Mouse (Mus musculus) limb, embryonic 14.5 days (tissue): ENCODE measurements around the gene Prdm16. TPM values are rescaled to one million over a fixed set of nuclear protein-coding genes. Genes with fewer than 3 reads are reported as not detected.

Source experiments
- ATAC-seq: fragments of 200-750 bp; cut with Nextera tagmentation; 2 replicates; pipeline ENCODE4 v1.8.0; 2017; ENCODE audit warnings: low read depth, moderate number of reproducible peaks, moderate TSS enrichment; ENCODE audit not compliant: low FRiP score
- DNase-seq: peaks from one replicate; pipeline ENCODE4 v3.0.0-alpha.2; 2015; ENCODE audit warnings: low spot score
- H3K27ac ChIP-seq: fragments of 300-500 bp; sonication (generic); replicated peaks from 2 replicates; pipeline ENCODE4 v1.5.1; 2014; ENCODE audit warnings: low read depth, mild to moderate bottlenecking, low read length, moderate library complexity, mixed read lengths
- H3K27me3 ChIP-seq: fragments of 300-500 bp; sonication (generic); 2 replicates; pipeline ENCODE4 v1.6.1; 2014; ENCODE audit warnings: low read length, mixed read lengths; ENCODE audit not compliant: control insufficient read depth, insufficient read depth
- H3K36me3 ChIP-seq: fragments of 300-500 bp; sonication (generic); 2 replicates; pipeline ENCODE4 v1.6.1; 2014; ENCODE audit warnings: mild to moderate bottlenecking, low read length, moderate library complexity, mixed read lengths; ENCODE audit not compliant: control insufficient read depth, insufficient read depth
- H3K4me1 ChIP-seq: fragments of 300-500 bp; sonication (generic); 2 replicates; pipeline ENCODE4 v1.6.1; 2014; ENCODE audit warnings: antibody characterized with exemption, low read length, mixed read lengths; ENCODE audit not compliant: control insufficient read depth, insufficient read depth
- H3K4me2 ChIP-seq: fragments of 300-500 bp; sonication (generic); replicated peaks from 2 replicates; pipeline ENCODE4 v1.6.1; 2014; ENCODE audit warnings: low read depth, mild to moderate bottlenecking, low read length, moderate library complexity; ENCODE audit not compliant: severe bottlenecking
- H3K4me3 ChIP-seq: fragments of 300-500 bp; sonication (generic); replicated peaks from 2 replicates; pipeline ENCODE4 v1.5.1; 2014; ENCODE audit warnings: low read length
- H3K9ac ChIP-seq: fragments of 300-500 bp; sonication (generic); 2 replicates; pipeline ENCODE4 v1.6.1; 2014; ENCODE audit warnings: mild to moderate bottlenecking, low read depth, low read length, moderate library complexity; ENCODE audit not compliant: severe bottlenecking
- H3K9me3 ChIP-seq: fragments of 300-500 bp; sonication (generic); 2 replicates; pipeline ENCODE4 v1.6.1; 2016; ENCODE audit warnings: low read length; ENCODE audit not compliant: control insufficient read depth
- POLR2A ChIP-seq: fragments of 200-500 bp; IDR thresholded peaks from 2 replicates; pipeline ENCODE4 v1.8.0; 2012; ENCODE audit warnings: inconsistent platforms, mild to moderate bottlenecking, moderate library complexity, borderline replicate concordance; ENCODE audit not compliant: insufficient read depth, insufficient read length; ENCODE audit errors: extremely low read depth
- WGBS: fragments of 180-500 bp; shearing (Covaris S2); extraction: QIAGEN DNeasy Blood & Tissue Kit; methylation state at CpG from one replicate; pipeline ENCODE4 v1.1.7; 2014; 5-methylcytosine and 5-hydroxymethylcytosine counted together
- polyA plus RNA-seq, 2 experiments: library from polyadenylated mRNA; depleted of rRNA in 1 of 2; stranded (reverse) in 1 of 2; unstranded in 1 of 2; fragments of >200 nt; fragmentation: Nextera tagmentation in 1 of 2; extraction: Ambion mirVana in 1 of 2; gene quantifications; 2 replicates each; pipeline versions ENCODE4 v1.2.1 to v1.2.3; 2012 to 2014

Prdm16 gene
- polyA plus RNA-seq, 2 experiments, result 11.7 to 25.6 TPM

GRCm38 (mm10) chr4:154521881-154522676 lies 114.6 kb downstream of the Prdm16 start:
- Histone ChIP-seq H3K36me3 (0 out of 2 replicates have a peak, but pooled peaks cover 7% of the 10 kb centered on the region), H3K4me1 (peaks cover 8% of the 10 kb centered on the region; the same call in 1 of the 2 replicates), H3K9me3 (no peaks in the 10 kb centered on the region), H3K4me2 (no peak overlapping the region), H3K27ac (no peak overlapping the region), H3K9ac (no peak overlapping the region), H3K27me3 (no peaks in the 10 kb centered on the region), H3K4me3 (no peak overlapping the region)
- DNase-seq (no peak), ATAC-seq (no peak)
- 90% methylated on average over 7 of the region's 7 CpGs for WGBS
- no peak for TF ChIP-seq POLR2A

GRCm38 (mm10) chr4:154519470-154520037 lies 117.1 kb downstream of the Prdm16 start:
- TF ChIP-seq POLR2A, result no peak
- ATAC-seq, result no peak

GRCm38 (mm10) chr4:154517991-154518390 lies 118.7 kb downstream of the Prdm16 start:
- no peaks in the 10 kb centered on the region; the same call in 1 of the 2 replicates for H3K4me1 ChIP-seq
- ATAC-seq (no peak), DNase-seq (no peak)
- H3K9me3 ChIP-seq, result no peaks in the 10 kb centered on the region
- TF ChIP-seq POLR2A, result no peak
- H3K27me3 ChIP-seq, result no peaks in the 10 kb centered on the region
- 0 out of 2 replicates have a peak, but pooled peaks cover 7% of the 10 kb centered on the region for H3K36me3 ChIP-seq
- H3K27ac ChIP-seq, result no peak overlapping the region
- WGBS, result 83% methylated on average over 7 of the region's 7 CpGs
- H3K4me2 ChIP-seq, result no peak overlapping the region
- no peak overlapping the region for H3K4me3 ChIP-seq
- no peak overlapping the region for H3K9ac ChIP-seq

More at GRCm38 (mm10) chr4:154519470-154520037, 117.1 kb downstream of the Prdm16 start:
- 81% methylated on average over 16 of the region's 16 CpGs for WGBS
- H3K4me1 ChIP-seq, result no peaks in the 10 kb centered on the region
- no peaks in the 10 kb centered on the region for H3K9me3 ChIP-seq
- DNase-seq, result no peak
- H3K36me3 ChIP-seq, result 0 out of 2 replicates have a peak, but pooled peaks cover 7% of the 10 kb centered on the region
- H3K9ac ChIP-seq, result no peak overlapping the region
- no peak overlapping the region for H3K27ac ChIP-seq
- no peaks in the 10 kb centered on the region for H3K27me3 ChIP-seq
- no peak overlapping the region for H3K4me3 ChIP-seq
- H3K4me2 ChIP-seq, result no peak overlapping the region

- Histone ChIP-seq H3K36me3 (0 out of 2 replicates have a peak, but pooled peaks cover 7% of the 10 kb centered on the region), H3K27me3 (no peaks in the 10 kb centered on the region), H3K9ac (no peak overlapping the region), H3K27ac (no peak overlapping the region), H3K9me3 (no peaks in the 10 kb centered on the region), H3K4me2 (no peak overlapping the region), H3K4me1 (peaks cover 8% of the 10 kb centered on the region), H3K4me3 (no peak overlapping the region)
- WGBS, result 54% methylated on average over 8 of the region's 8 CpGs
- no peak for ATAC-seq
- no peak for TF ChIP-seq POLR2A
- DNase-seq, result no peak
These were observed 120.2 kb downstream of the Prdm16 start for GRCm38 (mm10) chr4:154516470-154516869.

- Histone ChIP-seq H3K27ac (no peak overlapping the region), H3K9me3 (no peaks in the 10 kb centered on the region), H3K9ac (no peak overlapping the region), H3K36me3 (no peaks in the 10 kb centered on the region), H3K4me1 (peaks cover 13% of the 10 kb centered on the region), H3K4me3 (no peak overlapping the region), H3K4me2 (no peak overlapping the region), H3K27me3 (no peaks in the 10 kb centered on the region)
- WGBS, result 24% methylated on average over 2 of the region's 2 CpGs
- ATAC-seq, result no peak
- no peak for TF ChIP-seq POLR2A
- no peak for DNase-seq
These were observed 123.0 kb downstream of the Prdm16 start for GRCm38 (mm10) chr4:154513664-154514063.
